Mouse (Mus musculus): ENCODE measurements around the gene Gstm7.
"Not testable (repeated sequence)": the region's sequence is repeated elsewhere in the genome, so short reads cannot be mapped to it uniquely, and the experiment has no call there.

The Gstm7 gene

GRCm38 (mm10) chr3:107932128-107932527, 511 bp upstream of the Gstm7 start:
- no peak for DNase-seq

GRCm38 (mm10) chr3:107931134-107931533, 483 bp downstream of the Gstm7 start:
- DNase-seq = no peak

- DNase-seq = no peak
Observed at GRCm38 (mm10) chr3:107929731-107930130, 1.9 kb downstream of the Gstm7 start.

- DNase-seq = no peak
Observed at GRCm38 (mm10) chr3:107929243-107929642, 2.4 kb downstream of the Gstm7 start.

GRCm38 (mm10) chr3:107928691-107929090, 2.9 kb downstream of the Gstm7 start:
- DNase-seq = no peak

GRCm38 (mm10) chr3:107927841-107928240, 3.8 kb downstream of the Gstm7 start:
- DNase-seq = no peak

GRCm38 (mm10) chr3:107925335-107925734, 6.3 kb downstream of the Gstm7 start:
- DNase-seq = no peak

- DNase-seq = no peak
Observed at GRCm38 (mm10) chr3:107920348-107920747, 11.3 kb downstream of the Gstm7 start.

GRCm38 (mm10) chr3:107917783-107918408, 13.7 kb downstream of the Gstm7 start:
- peak; percentile 24 for DNase-seq

GRCm38 (mm10) chr3:107917097-107917496, 14.5 kb downstream of the Gstm7 start:
- no peak for DNase-seq

- no peak for DNase-seq
Observed at GRCm38 (mm10) chr3:107916674-107917073, 14.9 kb downstream of the Gstm7 start.

GRCm38 (mm10) chr3:107905942-107906341, 25.7 kb downstream of the Gstm7 start:
- no peak for DNase-seq

- no peak for DNase-seq
Observed at GRCm38 (mm10) chr3:107900955-107901673, 30.5 kb downstream of the Gstm7 start.

- DNase-seq = no peak
Observed at GRCm38 (mm10) chr3:107898691-107899090, 32.9 kb downstream of the Gstm7 start.

- peak; percentile 5 for DNase-seq
Observed at GRCm38 (mm10) chr3:107895720-107896569, 35.7 kb downstream of the Gstm7 start, which contains the start of gene Gstm5. Gene Gstm5 (plus strand): TSS chr3:107895821.

- no peak for DNase-seq
Observed at GRCm38 (mm10) chr3:107895194-107895719, 36.4 kb downstream of the Gstm7 start.

GRCm38 (mm10) chr3:107889236-107889635, 42.4 kb downstream of the Gstm7 start:
- DNase-seq = not testable (repeated sequence)

- no peak for DNase-seq
Observed at GRCm38 (mm10) chr3:107887674-107888495, 43.7 kb downstream of the Gstm7 start.

- no peak for DNase-seq
Observed at GRCm38 (mm10) chr3:107877747-107878736, 53.6 kb downstream of the Gstm7 start.

- no peak for DNase-seq
Observed at GRCm38 (mm10) chr3:107877005-107877404, 54.6 kb downstream of the Gstm7 start, which contains the start of gene Eps8l3. Gene Eps8l3 (plus strand): TSS chr3:107877229.

All from thymus, postnatal 25 days (tissue).